Mouse (Mus musculus) left cerebral cortex, adult 2 months (tissue): ENCODE results near the gene Cdkal1. TPM values are rescaled to one million over a fixed set of nuclear protein-coding genes. Genes with fewer than 3 reads are reported as not detected.
A peak's percentile ranks its signal among the peaks of the same experiment; 100 is the strongest.

Source experiments
- DNase-seq, 2 experiments: peaks; one replicate each; pipeline ENCODE4 v3.0.0; 2021 to 2022; ENCODE audit warnings: low spot score in 2 of 2, mixed read lengths in 1 of 2; ENCODE audit errors: extremely low spot score in 1 of 2
- H3K27ac ChIP-seq: fragments of 200-600 bp; 2 replicates; pipeline ENCODE4 v1.8.1; 2022
- H3K4me3 ChIP-seq: fragments of 200-600 bp; 2 replicates; pipeline ENCODE4 v1.8.1; 2022
- CTCF ChIP-seq: fragments of 200-600 bp; IDR thresholded peaks from 2 replicates; pipeline ENCODE4 v1.8.1; 2022; ENCODE audit warnings: antibody characterized with exemption, mild to moderate bottlenecking, moderate library complexity
- intact Hi-C: fragments of 180-260 bp; cut with DNase I; formaldehyde crosslinking; loops from one replicate; pipeline ENCODE4 v1.15.1; 2025
- total RNA-seq, 2 experiments: library from RNA; stranded (reverse); gene quantifications; 2 replicates each; pipeline ENCODE4 v1.2.3; 2021

Gene Cdkal1
- total RNA-seq, 2 experiments from 2014 or later: 23.2 to 23.8 TPM

DNA sequence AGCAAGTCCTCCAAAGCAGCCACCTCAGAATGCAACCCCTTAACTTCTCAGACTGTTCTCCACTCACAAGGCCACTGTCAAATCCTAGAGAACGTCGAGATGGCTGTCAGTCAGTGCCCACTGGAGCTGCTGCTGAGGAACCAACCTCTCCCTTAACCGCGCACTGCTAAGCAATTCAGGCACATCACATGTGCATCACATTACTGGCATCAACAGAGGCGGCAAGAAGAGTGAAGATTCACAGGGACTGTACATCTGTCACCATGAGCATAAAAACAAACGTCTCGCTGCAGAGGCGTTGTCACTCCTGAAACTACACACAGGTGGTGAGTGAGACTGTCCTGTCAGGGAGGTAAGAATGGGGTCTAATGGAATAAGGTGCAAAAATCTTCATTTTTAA, 21.7 kb downstream of the Cdkal1 start:
- DNase-seq: no peak
- no peak overlapping the region for H3K27ac ChIP-seq
- TF ChIP-seq CTCF: no peak
- intact Hi-C loops: loop anchor here (10.0 kb wide), 2 partner anchors 1079 to 1889 kb away; no protein-coding TSS in a partner anchor
- no peak overlapping the region for H3K4me3 ChIP-seq

DNA sequence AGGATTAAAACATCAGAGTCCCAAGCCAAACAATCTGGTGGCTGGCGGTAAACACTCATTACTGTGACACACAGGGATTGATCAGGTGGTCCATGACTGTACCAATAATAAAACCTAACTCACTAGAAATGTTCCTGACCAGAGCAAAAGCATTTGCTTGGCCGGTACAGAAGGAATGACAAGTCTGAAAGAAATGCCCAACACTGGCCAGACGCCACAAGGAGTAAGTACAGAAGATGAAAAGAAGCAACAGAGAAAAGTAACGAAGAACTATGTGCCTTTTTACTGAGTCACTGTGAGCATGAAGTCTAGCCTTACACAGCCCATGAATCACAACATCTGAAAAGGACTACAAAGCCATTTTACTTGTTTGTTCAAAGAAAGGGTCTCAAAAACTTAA, 24.3 kb downstream of the Cdkal1 start:
- intact Hi-C loops: loop anchor here (10.0 kb wide), 2 partner anchors 1076 to 1886 kb away; no protein-coding TSS in a partner anchor
- no peak for TF ChIP-seq CTCF

DNA sequence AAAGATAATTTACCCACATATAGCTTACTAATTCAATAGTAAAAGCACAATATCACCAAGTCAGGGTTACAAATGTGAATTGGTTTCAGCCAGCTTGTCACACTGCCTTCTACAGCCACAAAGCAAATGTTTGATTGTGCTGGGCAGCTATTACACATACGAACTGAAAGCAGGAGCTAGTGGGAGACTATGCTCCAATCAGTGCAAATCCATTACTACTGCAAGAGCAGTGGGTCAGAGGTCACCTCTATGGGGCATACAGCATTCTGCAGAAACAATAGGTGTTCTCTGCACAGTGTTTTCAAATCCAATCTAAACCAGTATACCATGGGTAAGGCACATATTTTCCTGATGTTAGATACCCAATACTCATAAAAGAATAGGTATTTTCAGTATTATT, 27.4 kb downstream of the Cdkal1 start:
- TF ChIP-seq CTCF: no peak
- DNase-seq: no peak
- Histone ChIP-seq H3K4me3 (no peak overlapping the region), H3K27ac (no peak overlapping the region)
- intact Hi-C loops: no loop called here

More for the DNA sequence above, 24.3 kb downstream of the Cdkal1 start:
- no peak overlapping the region for H3K4me3 ChIP-seq
- DNase-seq: no peak
- H3K27ac ChIP-seq: no peak overlapping the region

DNA sequence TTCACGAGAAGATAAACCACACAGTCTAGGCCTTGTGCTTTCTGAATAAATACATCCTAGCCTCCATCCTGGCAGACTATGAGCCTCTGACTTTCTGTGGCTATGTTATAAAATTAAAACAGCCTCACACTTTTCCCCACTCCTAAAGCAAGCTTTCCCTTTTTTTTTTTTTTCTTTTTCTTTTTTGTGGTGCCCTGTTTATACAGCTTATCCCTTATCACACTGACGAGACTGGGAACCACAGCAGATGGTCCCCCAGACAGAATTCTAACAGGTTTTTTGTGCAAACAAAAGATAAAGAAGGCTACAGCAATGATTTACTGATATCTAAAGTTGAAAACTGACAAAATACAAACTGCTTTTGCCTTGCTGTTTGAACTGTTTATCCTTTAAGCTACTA, 29.0 kb downstream of the Cdkal1 start:
- Histone ChIP-seq H3K4me3 (no peak overlapping the region), H3K27ac (no peak overlapping the region)
- no peak for TF ChIP-seq CTCF
- DNase-seq: no peak
- intact Hi-C loops: no loop called here

DNA sequence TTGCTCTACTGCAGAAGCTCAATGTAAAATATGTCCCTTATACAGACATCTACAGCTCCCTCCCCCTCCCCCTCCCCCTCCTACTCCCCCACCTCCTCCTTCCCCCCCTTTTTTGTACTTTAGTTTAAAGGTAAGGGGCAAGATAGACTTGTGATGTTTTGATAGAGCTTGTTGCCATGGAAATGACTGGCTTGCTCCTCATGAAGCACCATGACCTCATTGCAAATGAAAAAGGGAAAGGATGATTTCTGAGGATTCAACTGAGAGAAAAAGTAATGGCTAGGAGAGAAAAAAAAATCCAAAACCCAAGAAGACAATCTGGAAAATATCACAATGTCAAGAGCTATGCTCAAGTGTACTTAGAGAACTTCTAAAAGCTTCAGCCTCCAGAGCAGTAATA, 29.4 kb downstream of the Cdkal1 start:
- Histone ChIP-seq H3K27ac (no peak overlapping the region), H3K4me3 (no peak overlapping the region)
- no peak for DNase-seq
- no peak for TF ChIP-seq CTCF
- intact Hi-C loops: no loop called here

DNA sequence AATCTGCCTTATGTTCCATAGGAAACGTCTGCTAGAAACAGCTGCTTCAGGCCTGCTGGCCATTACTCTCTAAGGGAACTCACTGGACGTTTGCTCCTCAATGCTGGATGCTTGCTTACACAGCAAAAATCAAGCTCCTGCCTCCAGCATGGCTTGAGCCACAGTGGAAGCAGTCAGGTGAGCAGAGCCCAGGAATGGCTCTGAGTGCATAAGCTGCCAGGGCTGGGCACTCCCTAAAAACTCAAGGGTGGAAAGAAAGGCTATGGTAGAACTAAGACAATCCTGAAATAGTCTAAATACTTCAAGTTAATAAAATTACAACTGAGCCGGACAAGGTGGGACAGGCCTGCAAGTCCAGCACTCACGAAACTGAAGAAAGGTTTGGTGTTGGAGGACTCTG, 30.7 kb downstream of the Cdkal1 start:
- DNase-seq: no peak
- intact Hi-C loops: no loop called here
- no peak for TF ChIP-seq CTCF
- Histone ChIP-seq H3K4me3 (no peak overlapping the region), H3K27ac (no peak overlapping the region)

DNA sequence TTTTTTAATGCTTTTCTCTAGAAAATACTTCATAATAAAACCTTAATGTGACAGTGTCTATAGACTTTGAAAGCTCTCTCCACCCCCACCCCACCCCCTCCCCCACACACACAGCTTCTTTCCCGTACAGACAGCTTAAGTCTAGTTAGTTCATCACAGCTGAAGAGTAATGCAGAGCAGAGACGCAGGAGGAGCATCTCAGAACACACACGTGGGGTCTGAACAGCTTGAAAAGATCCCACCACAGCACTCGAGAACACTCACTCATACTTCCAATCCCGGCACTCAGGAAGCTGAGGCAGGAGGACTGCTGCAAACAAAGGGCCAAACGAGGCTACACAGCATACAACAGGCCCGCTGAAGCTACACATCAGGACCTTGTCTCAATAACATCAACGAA, 31.1 kb downstream of the Cdkal1 start:
- intact Hi-C loops: no loop called here
- no peak for DNase-seq
- no peak overlapping the region for H3K4me3 ChIP-seq
- H3K27ac ChIP-seq: no peak overlapping the region
- no peak for TF ChIP-seq CTCF

DNA sequence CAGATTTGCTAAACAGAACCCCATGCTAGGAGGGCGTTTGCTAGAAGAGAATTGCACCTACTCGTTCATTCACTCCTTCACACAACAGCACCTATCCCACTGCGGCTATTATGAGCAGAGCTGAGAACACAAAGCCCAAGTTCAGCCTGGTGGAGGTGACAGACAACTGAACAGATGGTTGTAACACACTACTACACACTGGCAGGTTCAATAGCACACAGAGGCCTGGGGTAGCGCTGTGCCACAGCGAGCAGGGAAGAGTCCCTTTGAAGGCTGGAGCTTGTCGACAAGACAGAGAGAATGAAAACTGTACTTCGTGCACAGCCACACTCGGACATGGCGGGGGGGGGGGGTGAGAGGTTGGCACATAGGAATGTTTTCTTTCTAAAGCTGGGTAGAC, 31.6 kb downstream of the Cdkal1 start:
- peak; percentile 61 for TF ChIP-seq CTCF
- H3K4me3 ChIP-seq: no peak overlapping the region
- intact Hi-C loops: no loop called here
- no peak overlapping the region for H3K27ac ChIP-seq
- peak; percentile 35 to 37 for DNase-seq

DNA sequence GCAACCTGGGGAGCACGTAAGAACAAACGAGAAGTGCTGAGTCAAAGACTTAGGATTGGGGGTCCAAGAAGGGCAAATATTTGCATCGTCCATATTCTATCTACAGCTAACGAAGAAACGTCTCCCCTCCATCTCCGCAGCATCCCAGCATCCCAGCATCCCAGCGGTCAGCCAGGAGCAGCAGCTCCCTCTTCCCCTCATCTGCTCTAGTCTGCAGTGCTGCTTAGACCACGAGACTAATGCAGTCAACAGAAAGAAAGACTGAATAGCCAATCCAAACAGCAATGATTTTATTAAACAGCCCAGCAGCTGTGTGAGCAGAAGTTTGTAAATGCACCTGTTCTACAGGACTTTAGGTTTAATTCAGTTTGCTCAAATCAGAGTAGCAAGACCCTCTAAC, 32.0 kb downstream of the Cdkal1 start:
- Histone ChIP-seq H3K27ac (no peak overlapping the region), H3K4me3 (no peak overlapping the region)
- no peak for DNase-seq
- TF ChIP-seq CTCF: no peak
- intact Hi-C loops: no loop called here

DNA sequence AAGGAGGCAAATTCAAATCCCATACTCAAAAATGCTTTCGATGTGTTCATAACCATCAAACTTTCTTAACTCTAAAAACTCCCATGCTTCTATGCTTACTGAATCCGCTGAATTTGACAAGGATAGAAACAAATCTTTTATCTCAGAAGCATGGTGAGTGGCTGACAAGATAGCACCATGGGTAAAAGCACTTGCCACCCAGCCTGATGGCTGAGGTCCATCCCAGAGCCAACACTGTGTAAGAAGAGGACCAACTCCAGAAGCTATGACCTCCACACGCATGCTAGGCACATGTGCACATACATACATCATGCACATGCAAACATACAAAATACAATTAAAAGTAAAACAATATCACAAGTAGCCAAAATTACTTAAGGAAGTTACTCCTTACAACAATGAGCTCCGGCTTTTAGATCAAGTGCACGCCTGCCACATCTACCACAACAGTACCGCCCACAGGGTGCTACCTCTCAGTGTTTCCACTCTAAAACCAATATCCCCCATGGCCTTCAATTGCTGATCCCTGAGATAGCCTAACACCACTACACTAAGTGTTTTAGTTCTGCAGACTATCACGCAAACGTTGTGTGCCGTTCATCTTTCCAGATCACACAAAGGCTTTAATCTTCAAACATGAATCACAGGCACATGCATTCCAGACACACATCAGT, 35.4 kb downstream of the Cdkal1 start:
- no peak for TF ChIP-seq CTCF
- intact Hi-C loops: no loop called here
- no peak for DNase-seq
- Histone ChIP-seq H3K27ac (no peak overlapping the region), H3K4me3 (no peak overlapping the region)

DNA sequence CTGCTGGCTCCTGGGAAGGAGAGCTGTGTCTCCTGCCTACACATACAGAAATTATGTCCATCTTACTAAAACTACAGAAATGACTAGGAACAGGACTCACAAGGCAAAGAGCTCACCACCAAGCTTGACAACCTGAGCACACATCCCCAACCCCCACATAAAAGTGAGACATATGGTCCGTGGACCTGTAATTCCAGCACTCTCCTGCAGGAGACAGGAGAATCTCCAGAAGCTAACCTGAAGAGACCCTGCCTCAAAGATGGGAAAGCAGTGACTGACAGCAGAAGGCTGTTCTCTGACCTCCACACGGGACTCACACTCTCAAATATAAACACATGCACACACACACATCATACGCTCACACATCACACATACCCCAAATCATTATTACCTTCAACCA, 36.3 kb downstream of the Cdkal1 start:
- DNase-seq: no peak
- H3K4me3 ChIP-seq: no peak overlapping the region
- peak; percentile 38 for TF ChIP-seq CTCF
- no peak overlapping the region for H3K27ac ChIP-seq
- intact Hi-C loops: no loop called here

DNA sequence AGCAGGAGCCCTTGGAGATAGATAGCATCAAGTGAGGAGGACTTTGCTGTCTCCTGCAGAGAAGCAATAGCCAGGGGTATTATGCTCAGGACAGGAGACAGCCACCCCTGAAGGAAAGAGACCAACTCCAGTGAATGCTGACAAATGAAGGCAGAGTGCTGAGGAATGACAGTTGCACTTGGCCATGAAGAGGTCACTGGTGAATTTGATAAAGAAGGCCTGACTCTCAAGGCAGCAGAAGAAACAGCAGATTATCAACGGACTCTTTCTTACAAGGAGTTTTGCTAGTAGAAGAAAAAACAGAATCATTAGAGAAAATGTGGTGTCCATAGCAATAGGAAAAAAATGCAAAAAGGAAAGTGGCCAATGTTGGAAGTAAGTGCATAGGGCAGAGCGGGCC, 37.2 kb downstream of the Cdkal1 start:
- Histone ChIP-seq H3K4me3 (no peak overlapping the region), H3K27ac (no peak overlapping the region)
- intact Hi-C loops: no loop called here
- no peak for TF ChIP-seq CTCF
- DNase-seq: no peak

DNA sequence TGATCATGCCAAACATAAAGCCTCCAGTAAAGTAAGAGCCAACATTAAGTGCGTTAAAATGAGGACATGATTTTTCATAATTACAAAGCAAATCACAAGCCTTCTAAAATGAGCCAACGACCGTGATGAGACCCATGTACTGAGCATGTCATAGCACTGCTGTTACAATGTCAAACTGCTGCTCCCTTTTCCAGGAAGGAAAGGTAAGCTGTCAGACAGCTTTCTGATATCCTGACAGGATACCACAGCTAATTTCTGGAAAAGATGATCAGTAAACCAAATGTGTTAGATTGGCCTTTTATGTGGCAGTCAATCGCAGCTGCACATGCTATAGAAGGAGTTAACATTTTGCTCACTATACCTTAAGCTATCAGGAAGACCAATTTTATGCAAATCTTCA, 44.7 kb downstream of the Cdkal1 start:
- Histone ChIP-seq H3K27ac (no peak overlapping the region), H3K4me3 (no peak overlapping the region)
- no peak for DNase-seq
- intact Hi-C loops: no loop called here
- TF ChIP-seq CTCF: no peak
